Mouse (Mus musculus): ENCODE measurements around the gene Oxct1. TPM values are rescaled to one million over a fixed set of nuclear protein-coding genes. Genes with fewer than 3 reads are reported as not detected.

Oxct1 gene
- polyA plus RNA-seq, 1 experiment from 2014 or later: 201 TPM

- Histone ChIP-seq H3K4me3 (no peak overlapping the region), H3K27ac (replicated peaks) (no peak overlapping the region), H3K4me2 (replicated peaks) (no peak overlapping the region), H3K36me3 (peaks cover 14% of the 10 kb centered on the region; the same call in 1 of the 2 replicates), H3K9ac (replicated peaks) (no peak overlapping the region), H3K9me3 (no peaks in the 10 kb centered on the region), H3K27me3 (no peaks in the 10 kb centered on the region), H3K4me1 (no peaks in the 10 kb centered on the region)
- ATAC-seq (ENCODE audit: low FRiP score, low read depth): no peak
- 86% methylated on average over 2 of the region's 2 CpGs for WGBS
These were observed 121.5 kb downstream of the Oxct1 start for GRCm38 (mm10) chr15:4147700-4148099.

DNA sequence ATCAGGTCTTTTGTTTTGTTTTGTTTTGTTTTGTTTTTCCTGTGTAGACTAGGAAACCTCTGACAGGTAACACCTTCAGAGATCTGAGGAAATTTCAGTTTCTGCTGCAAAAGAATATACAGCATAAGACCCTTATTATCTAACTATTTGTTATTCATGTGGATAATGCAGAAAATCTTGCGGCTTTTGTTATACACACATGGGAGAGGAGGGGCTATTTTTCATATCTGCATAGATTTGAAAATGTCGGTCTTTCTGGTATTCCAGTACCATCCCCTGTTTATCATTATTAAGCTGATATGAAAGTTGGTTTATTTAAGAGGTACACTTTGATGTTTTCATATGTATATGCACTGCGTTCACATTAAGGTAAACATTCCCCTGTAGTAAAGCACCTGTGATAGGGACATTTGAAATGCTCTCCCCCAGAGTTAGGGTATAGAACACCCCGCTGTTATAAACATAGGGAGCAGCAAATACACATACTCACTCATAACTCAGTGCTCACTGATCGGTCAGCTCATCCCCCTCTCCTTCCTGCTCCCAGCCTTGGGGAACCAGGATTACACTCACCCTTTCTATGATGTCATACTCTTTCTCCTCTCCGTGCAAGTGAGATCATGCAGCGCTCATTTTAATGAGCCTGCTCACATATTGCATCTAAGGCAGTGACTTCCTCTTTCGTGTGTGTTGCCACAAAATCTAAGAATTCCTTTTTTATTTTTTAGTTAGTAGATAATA lies 122.6 kb downstream of the Oxct1 start:
- Histone ChIP-seq H3K4me1 (no peaks in the 10 kb centered on the region), H3K4me3 (no peak overlapping the region), H3K36me3 (peaks cover 14% of the 10 kb centered on the region; the same call in 1 of the 2 replicates), H3K4me2 (replicated peaks) (no peak overlapping the region), H3K27ac (replicated peaks) (no peak overlapping the region), H3K27me3 (no peaks in the 10 kb centered on the region), H3K9me3 (no peaks in the 10 kb centered on the region), H3K9ac (replicated peaks) (no peak overlapping the region)
- ATAC-seq (ENCODE audit: low FRiP score, low read depth): peak; percentile 65; the same call in 1 of the 2 replicates
- WGBS: 82% methylated on average over 8 of the region's 8 CpGs

DNA sequence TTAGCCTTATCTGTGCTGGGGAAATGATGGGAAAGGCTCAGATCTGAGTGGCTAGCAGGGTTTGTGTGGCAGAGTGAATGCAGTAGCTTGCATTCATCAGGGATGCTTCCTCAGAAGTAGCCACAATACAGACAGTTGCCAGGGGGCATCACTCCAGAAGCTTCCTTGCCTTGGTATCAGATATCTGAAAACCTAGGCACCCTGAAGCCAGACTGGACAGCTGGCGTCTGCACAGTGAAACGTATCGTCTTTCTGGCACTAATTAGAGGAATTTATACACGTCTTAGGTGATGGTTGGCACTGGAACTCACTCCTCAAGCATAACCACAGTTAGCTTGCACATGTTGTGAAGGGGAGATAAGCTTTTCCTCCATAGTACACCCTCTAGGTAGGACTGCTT lies 128.5 kb downstream of the Oxct1 start:
- H3K27me3 ChIP-seq: no peaks in the 10 kb centered on the region
- no peak overlapping the region for H3K4me3 ChIP-seq
- H3K36me3 ChIP-seq: peaks cover 17% of the 10 kb centered on the region
- H3K9ac ChIP-seq (replicated peaks): no peak overlapping the region
- H3K27ac ChIP-seq (replicated peaks): no peak overlapping the region
- H3K4me1 ChIP-seq: no peaks in the 10 kb centered on the region
- no peak overlapping the region for H3K4me2 ChIP-seq (replicated peaks)
- H3K9me3 ChIP-seq: no peaks in the 10 kb centered on the region
- WGBS: 85% methylated on average over 4 of the region's 4 CpGs
- ATAC-seq (ENCODE audit: low FRiP score, low read depth): no peak

DNA sequence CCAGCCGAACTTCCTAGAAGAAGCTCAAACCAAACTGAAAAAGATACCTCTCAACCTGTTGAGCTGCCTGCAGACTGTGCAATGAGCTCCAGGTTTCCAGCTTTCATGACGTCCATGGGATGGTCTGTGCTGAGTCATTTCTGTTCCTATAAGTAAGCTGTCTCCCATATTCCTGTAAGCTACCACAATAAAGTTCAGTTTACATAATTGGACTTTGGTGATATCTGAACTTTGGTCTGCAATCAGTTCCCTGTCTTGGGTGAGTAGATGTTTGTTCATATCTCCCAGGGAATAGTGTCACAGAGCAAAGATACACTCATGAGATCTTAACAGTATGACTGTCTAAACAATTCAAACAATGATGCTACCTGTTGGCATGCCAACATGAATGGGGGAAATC lies 141.8 kb downstream of the Oxct1 start:
- Histone ChIP-seq H3K36me3 (no peaks in the 10 kb centered on the region), H3K9ac (replicated peaks) (no peak overlapping the region), H3K4me2 (replicated peaks) (no peak overlapping the region), H3K4me3 (no peak overlapping the region), H3K4me1 (no peaks in the 10 kb centered on the region), H3K27ac (replicated peaks) (no peak overlapping the region), H3K9me3 (0 out of 2 replicates have a peak, but pooled peaks cover 3% of the 10 kb centered on the region), H3K27me3 (no peaks in the 10 kb centered on the region)
- WGBS: 85% methylated on average over 2 of the region's 2 CpGs
- no peak for ATAC-seq (ENCODE audit: low FRiP score, low read depth)

DNA sequence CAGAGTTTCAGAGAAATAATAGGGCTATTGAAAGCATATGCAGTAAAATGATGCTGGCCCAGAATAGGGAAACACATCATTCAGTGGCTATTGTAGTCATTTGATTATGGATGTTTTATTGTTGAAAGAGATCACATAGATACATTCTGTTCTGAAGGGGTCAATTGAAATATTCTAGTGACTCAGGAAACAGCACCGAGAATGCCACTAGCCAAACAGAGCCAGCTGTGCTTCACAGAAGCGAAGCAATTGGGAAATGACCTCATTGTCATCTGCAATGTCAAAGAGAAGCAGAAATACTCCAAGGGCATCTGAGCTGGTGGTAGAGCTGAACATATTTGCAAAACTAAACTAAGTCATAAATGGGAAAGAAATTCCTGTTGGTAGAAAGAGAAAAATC lies 145.4 kb downstream of the Oxct1 start:
- Histone ChIP-seq H3K27ac (replicated peaks) (no peak overlapping the region), H3K4me1 (no peaks in the 10 kb centered on the region), H3K9me3 (no peaks in the 10 kb centered on the region), H3K9ac (replicated peaks) (no peak overlapping the region), H3K4me3 (no peak overlapping the region), H3K27me3 (no peaks in the 10 kb centered on the region), H3K36me3 (no peaks in the 10 kb centered on the region), H3K4me2 (replicated peaks) (no peak overlapping the region)
- 71% methylated on average over 2 of the region's 2 CpGs for WGBS
- ATAC-seq (ENCODE audit: low FRiP score, low read depth): no peak

DNA sequence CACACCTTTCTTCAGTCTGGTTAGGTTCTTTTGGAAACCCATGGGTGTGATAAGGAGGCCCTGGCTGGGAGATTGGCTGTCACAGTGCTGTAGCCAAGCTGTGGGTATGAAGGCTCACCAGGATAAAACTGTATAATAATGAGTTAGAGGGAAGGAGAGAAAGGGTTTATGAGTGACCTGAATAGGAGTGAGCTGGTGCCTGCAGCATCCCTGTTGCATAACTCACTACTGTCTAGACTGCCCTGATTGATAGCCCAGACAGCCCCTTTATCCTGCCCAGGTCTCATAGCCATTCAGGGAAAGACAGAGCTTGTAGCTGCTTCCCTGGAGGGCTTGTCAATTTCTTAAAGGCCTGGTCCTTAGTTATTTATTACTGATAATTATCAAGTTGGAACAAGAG lies 171.7 kb downstream of the Oxct1 start:
- Histone ChIP-seq H3K27ac (replicated peaks) (no peak overlapping the region), H3K4me2 (replicated peaks) (no peak overlapping the region), H3K27me3 (no peaks in the 10 kb centered on the region), H3K36me3 (no peaks in the 10 kb centered on the region), H3K4me3 (no peak overlapping the region), H3K9ac (replicated peaks) (no peak overlapping the region), H3K4me1 (no peaks in the 10 kb centered on the region), H3K9me3 (no peaks in the 10 kb centered on the region)
- ATAC-seq (ENCODE audit: low FRiP score, low read depth): no peak

Other genes starting within 250 kb of the Oxct1 start
- 6.6 and 7.8 TPM in 2 replicates for gene Fbxo4, start 46.8 kb upstream of the Oxct1 start, polyA plus RNA-seq (2016; fragmentation: Nextera tagmentation; extraction: Ambion mirVana)
- 60.1 and 69.3 TPM in 2 replicates for gene AW549877, start 30.6 kb upstream of the Oxct1 start, polyA plus RNA-seq (2016; fragmentation: Nextera tagmentation; extraction: Ambion mirVana)